Mouse (Mus musculus) bone marrow, adult 2 months (tissue): ENCODE measurements around the gene Robo2. TPM values are rescaled to one million over a fixed set of nuclear protein-coding genes. Genes with fewer than 3 reads are reported as not detected.

Experiments used
- H3K27ac ChIP-seq: fragments of 200-500 bp; 2 replicates; pipeline ENCODE4 v1.5.1; 2012; ENCODE audit warnings: low read depth, mild to moderate bottlenecking, control low read depth, inconsistent platforms, low read length; ENCODE audit not compliant: control insufficient read depth, poor library complexity, insufficient read depth
- H3K4me1 ChIP-seq: fragments of 200-500 bp; 2 replicates; pipeline ENCODE4 v1.6.1; 2011; ENCODE audit warnings: low read length; ENCODE audit not compliant: control insufficient read depth, insufficient read depth
- H3K4me3 ChIP-seq: fragments of 200-500 bp; replicated peaks from 2 replicates; pipeline ENCODE3; 2011; ENCODE audit warnings: mild to moderate bottlenecking, low read depth, low read length, control low read depth; ENCODE audit not compliant: control insufficient read depth
- CTCF ChIP-seq: fragments of 200-500 bp; IDR thresholded peaks from 2 replicates; pipeline ENCODE4 v1.5.1; 2011; ENCODE audit warnings: low read length, control low read depth; ENCODE audit not compliant: control insufficient read depth, insufficient read depth
- POLR2A ChIP-seq: fragments of 200-500 bp; IDR thresholded peaks from 2 replicates; pipeline ENCODE4 v1.6.1; 2011; ENCODE audit warnings: low read depth, mild to moderate bottlenecking, control low read depth, low read length, borderline replicate concordance; ENCODE audit not compliant: control insufficient read depth
- WGBS: fragments of 180-500 bp; shearing (Covaris S2); methylation state at CpG from one replicate; pipeline ENCODE4 v1.1.7; 2018; 5-methylcytosine and 5-hydroxymethylcytosine counted together
- polyA plus RNA-seq: library from polyadenylated mRNA; stranded (reverse); fragments of >200 nt; gene quantifications from 2 replicates; pipeline ENCODE4 v1.2.4, GENCODE M21; 2011; ENCODE audit warnings: low replicate concordance; ENCODE audit not compliant: missing spikeins, insufficient read depth, insufficient read length

Robo2 gene
- polyA plus RNA-seq, 1 experiment: not detected

- Histone ChIP-seq H3K4me3 (no peak overlapping the region), H3K27ac (no peak overlapping the region), H3K4me1 (no peaks in the 10 kb centered on the region)
- WGBS: 75% methylated on average over 7 of the region's 7 CpGs
- TF ChIP-seq CTCF (no peak), POLR2A (no peak)
These were observed 318.4 kb downstream of the Robo2 start for GRCm38 (mm10) chr16:74092997-74093801.

GRCm38 (mm10) chr16:74089951-74090350 lies 321.7 kb downstream of the Robo2 start:
- no peak overlapping the region for H3K27ac ChIP-seq
- H3K4me3 ChIP-seq: no peak overlapping the region
- WGBS: 66% methylated on average over 1 of the region's 1 CpGs
- no peaks in the 10 kb centered on the region for H3K4me1 ChIP-seq
- TF ChIP-seq POLR2A (no peak), CTCF (no peak)

- no peak overlapping the region for H3K4me3 ChIP-seq
- WGBS: 88% methylated on average over 2 of the region's 2 CpGs
- no peaks in the 10 kb centered on the region for H3K4me1 ChIP-seq
- H3K27ac ChIP-seq: no peak overlapping the region
- TF ChIP-seq POLR2A (no peak), CTCF (no peak)
These were observed 327.4 kb downstream of the Robo2 start for GRCm38 (mm10) chr16:74084188-74084587.

GRCm38 (mm10) chr16:74072671-74073070 lies 339.0 kb downstream of the Robo2 start:
- WGBS: 87% methylated on average over 5 of the region's 5 CpGs
- Histone ChIP-seq H3K4me1 (no peaks in the 10 kb centered on the region), H3K27ac (no peak overlapping the region), H3K4me3 (no peak overlapping the region)
- TF ChIP-seq CTCF (no peak), POLR2A (no peak)

- no peak for TF ChIP-seq POLR2A
- no peak for TF ChIP-seq CTCF
- Histone ChIP-seq H3K27ac (no peak overlapping the region), H3K4me3 (no peak overlapping the region), H3K4me1 (no peaks in the 10 kb centered on the region)
- WGBS: 76% methylated on average over 7 of the region's 7 CpGs
These were observed 341.0 kb downstream of the Robo2 start for GRCm38 (mm10) chr16:74070628-74071027.

GRCm38 (mm10) chr16:74065958-74066357 lies 345.7 kb downstream of the Robo2 start:
- WGBS: 75% methylated on average over 2 of the region's 2 CpGs
- TF ChIP-seq POLR2A: no peak
- no peak for TF ChIP-seq CTCF

GRCm38 (mm10) chr16:74061951-74062350 lies 349.7 kb downstream of the Robo2 start:
- H3K27ac ChIP-seq: no peak overlapping the region
- no peak for TF ChIP-seq POLR2A
- TF ChIP-seq CTCF: no peak
- H3K4me1 ChIP-seq: no peaks in the 10 kb centered on the region
- no peak overlapping the region for H3K4me3 ChIP-seq

More at GRCm38 (mm10) chr16:74065958-74066357, 345.7 kb downstream of the Robo2 start:
- Histone ChIP-seq H3K4me1 (no peaks in the 10 kb centered on the region), H3K27ac (no peak overlapping the region), H3K4me3 (no peak overlapping the region)

- Histone ChIP-seq H3K4me3 (no peak overlapping the region), H3K27ac (no peak overlapping the region), H3K4me1 (no peaks in the 10 kb centered on the region)
- TF ChIP-seq POLR2A (no peak), CTCF (no peak)
These were observed 350.1 kb downstream of the Robo2 start for GRCm38 (mm10) chr16:74061479-74061878.

GRCm38 (mm10) chr16:74056886-74057285 lies 354.7 kb downstream of the Robo2 start:
- Histone ChIP-seq H3K4me3 (no peak overlapping the region), H3K27ac (no peak overlapping the region), H3K4me1 (no peaks in the 10 kb centered on the region)
- TF ChIP-seq CTCF (no peak), POLR2A (no peak)
- 75% methylated on average over 2 of the region's 2 CpGs for WGBS
